20 mouse cellular contexts compared by ENCODE assay signal in genomic region chr9:43807565-43807964, GRCm38 (mm10).
DNase-seq lines count a peak whose midpoint lies in the region; ATAC-seq and TF ChIP-seq lines count a peak whose summit lies in the region.
"Had no signal": no experiment of that assay in that cellular context is flagged by ENCODE, and none has a peak within 500 bp of the region (broad histone marks: within the 10 kb centered on the region; RNA-seq: fewer than 3 reads in every experiment).

No protein-coding gene starts in this region.

- no peak for DNase-seq in kidney, adult 2 months
- no peak for DNase-seq in embryonic facial prominence, embryonic 10.5 days (ENCODE audit: low spot score)
- no peak for DNase-seq in embryonic facial prominence, embryonic 11.5 days (ENCODE audit: low spot score)
- no peak for DNase-seq in left cerebral cortex, postnatal 14 days (ENCODE audit: low spot score in 2 of 2)
- no peak for DNase-seq in lung, postnatal 10 days
- DNase-seq: adrenal gland, adult 2 months; cerebellum, adult 8-10 months; gastrocnemius, postnatal 14 days; heart, adult 2 months; heart, postnatal 4 days; lung, adult 2 months; lung, postnatal 4 days; right cerebral cortex, postnatal 4 days had no signal

- no peak overlapping the region for H3K9ac ChIP-seq in kidney, embryonic 14.5 days (ENCODE audit: low read depth, low read length)
- no peak overlapping the region for H3K9ac ChIP-seq in embryonic facial prominence, embryonic 11.5 days (replicated peaks; ENCODE audit: low read length)
- no peak overlapping the region for H3K9ac ChIP-seq in limb, embryonic 13.5 days
- H3K9ac ChIP-seq: heart, embryonic 15.5 days; intestine, embryonic 15.5 days; liver, embryonic 12.5 days; midbrain, embryonic 12.5 days had no signal

- 23% methylated on average over 6 of the region's 6 CpGs for WGBS in kidney, embryonic 14.5 days
- 43% methylated on average over 6 of the region's 6 CpGs for WGBS in kidney, adult 2 months
- 16% methylated on average over 6 of the region's 6 CpGs for WGBS in embryonic facial prominence, embryonic 10.5 days
- 17% methylated on average over 6 of the region's 6 CpGs for WGBS in embryonic facial prominence, embryonic 11.5 days
- WGBS in limb, embryonic 13.5 days, result 21% methylated on average over 6 of the region's 6 CpGs

- intact Hi-C loops in left cerebral cortex, postnatal 14 days (cut with DNase I), result no loop called here

- no peak overlapping the region for H3K27ac ChIP-seq in kidney, embryonic 14.5 days (ENCODE audit: low read depth, low read length)
- H3K27ac ChIP-seq in kidney, adult 2 months (ENCODE audit: insufficient read depth, low read depth, low read length), result no peak overlapping the region
- H3K27ac ChIP-seq in embryonic facial prominence, embryonic 10.5 days (replicated peaks), result peak overlapping the region; percentile 54; the same call in 1 of the 2 replicates
- no peak overlapping the region for H3K27ac ChIP-seq in embryonic facial prominence, embryonic 11.5 days (replicated peaks; ENCODE audit: low read depth, low read length)
- H3K27ac ChIP-seq in limb, embryonic 13.5 days, result no peak overlapping the region
- H3K27ac ChIP-seq: heart, adult 2 months; heart, embryonic 15.5 days; intestine, embryonic 15.5 days; kidney, postnatal 0 days; liver, embryonic 12.5 days had no signal

- no peaks in the 10 kb centered on the region for H3K9me3 ChIP-seq in kidney, embryonic 14.5 days (ENCODE audit: control insufficient read depth, low read length)
- no peaks in the 10 kb centered on the region for H3K9me3 ChIP-seq in embryonic facial prominence, embryonic 10.5 days
- no peaks in the 10 kb centered on the region for H3K9me3 ChIP-seq in embryonic facial prominence, embryonic 11.5 days (replicated peaks; ENCODE audit: control insufficient read depth, low read length)
- H3K9me3 ChIP-seq in limb, embryonic 13.5 days, result no peaks in the 10 kb centered on the region
- H3K9me3 ChIP-seq: heart, embryonic 15.5 days; intestine, embryonic 15.5 days; liver, embryonic 12.5 days; midbrain, embryonic 12.5 days had no signal

- ATAC-seq in kidney, embryonic 14.5 days (ENCODE audit: low FRiP score, low TSS enrichment), result peak; percentile 39; the same call in 1 of the 2 replicates
- ATAC-seq in embryonic facial prominence, embryonic 11.5 days (replicated peaks; ENCODE audit: insufficient number of reproducible peaks, low FRiP score, low TSS enrichment, low read depth), result 0 out of 2 replicates have a peak, but pooled peaks have one; percentile 12
- peak; percentile 28; the same call in 1 of the 2 replicates for ATAC-seq in limb, embryonic 13.5 days (ENCODE audit: low FRiP score, low read depth)
- ATAC-seq: intestine, embryonic 15.5 days; liver, embryonic 12.5 days had no signal

- no peak for TF ChIP-seq CTCF in kidney, adult 2 months (conservative IDR thresholded peaks at IDR 0.05; ENCODE audit: insufficient read depth, insufficient read length, low read depth, low read length)

- H3K4me3 ChIP-seq in kidney, embryonic 14.5 days (ENCODE audit: low read length), result no peak overlapping the region
- no peak overlapping the region for H3K4me3 ChIP-seq in kidney, adult 2 months (ENCODE audit: insufficient read depth, low read depth, low read length)
- no peak overlapping the region for H3K4me3 ChIP-seq in embryonic facial prominence, embryonic 10.5 days
- H3K4me3 ChIP-seq in embryonic facial prominence, embryonic 11.5 days (ENCODE audit: low read depth, low read length), result no peak overlapping the region
- no peak overlapping the region for H3K4me3 ChIP-seq in limb, embryonic 13.5 days
- H3K4me3 ChIP-seq: heart, adult 2 months; heart, embryonic 15.5 days; intestine, embryonic 15.5 days; liver, embryonic 12.5 days; midbrain, embryonic 12.5 days had no signal

- peaks cover 3% of the 10 kb centered on the region; the same call in 1 of the 2 replicates for H3K27me3 ChIP-seq in kidney, embryonic 14.5 days (ENCODE audit: control insufficient read depth, insufficient read depth, low read length)
- H3K27me3 ChIP-seq in kidney, adult 2 months (replicated peaks; ENCODE audit: control insufficient read depth, insufficient read depth, low read length), result no peaks in the 10 kb centered on the region
- peaks cover 6% of the 10 kb centered on the region; the same call in 1 of the 2 replicates for H3K27me3 ChIP-seq in embryonic facial prominence, embryonic 10.5 days (replicated peaks; ENCODE audit: low read depth, poor library complexity, severe bottlenecking)
- H3K27me3 ChIP-seq in embryonic facial prominence, embryonic 11.5 days (ENCODE audit: control insufficient read depth, insufficient read depth, low read length), result no peaks in the 10 kb centered on the region
- no peaks in the 10 kb centered on the region for H3K27me3 ChIP-seq in limb, embryonic 13.5 days
- H3K27me3 ChIP-seq: intestine, embryonic 15.5 days; liver, embryonic 12.5 days; midbrain, embryonic 12.5 days had no signal

- peaks cover 11% of the 10 kb centered on the region for H3K4me1 ChIP-seq in kidney, embryonic 14.5 days (ENCODE audit: control insufficient read depth, insufficient read depth, low read length)
- H3K4me1 ChIP-seq in kidney, adult 2 months (ENCODE audit: control insufficient read depth, insufficient read depth, low read length), result no peaks in the 10 kb centered on the region
- peaks cover 27% of the 10 kb centered on the region for H3K4me1 ChIP-seq in embryonic facial prominence, embryonic 10.5 days
- H3K4me1 ChIP-seq in embryonic facial prominence, embryonic 11.5 days (ENCODE audit: control insufficient read depth, insufficient read depth, low read length), result no peaks in the 10 kb centered on the region
- peaks cover 8% of the 10 kb centered on the region; the same call in 1 of the 2 replicates for H3K4me1 ChIP-seq in limb, embryonic 13.5 days
- H3K4me1 ChIP-seq: liver, embryonic 12.5 days had no signal

- no peak for TF ChIP-seq POLR2A in kidney, adult 2 months (IDR thresholded peaks at IDR 0.05; ENCODE audit: low read depth, low read length)

- no peaks in the 10 kb centered on the region; the same call in 1 of the 2 replicates for H3K36me3 ChIP-seq in kidney, embryonic 14.5 days (ENCODE audit: control insufficient read depth, insufficient read depth, low read length)
- no peaks in the 10 kb centered on the region for H3K36me3 ChIP-seq in kidney, adult 2 months (ENCODE audit: control insufficient read depth, insufficient read depth, low read length)
- peaks cover 30% of the 10 kb centered on the region for H3K36me3 ChIP-seq in embryonic facial prominence, embryonic 10.5 days (replicated peaks)
- H3K36me3 ChIP-seq in embryonic facial prominence, embryonic 11.5 days (replicated peaks; ENCODE audit: control insufficient read depth, insufficient read depth, low read depth, low read length), result no peaks in the 10 kb centered on the region
- H3K36me3 ChIP-seq in limb, embryonic 13.5 days, result peaks cover 6% of the 10 kb centered on the region
- H3K36me3 ChIP-seq: heart, embryonic 15.5 days; intestine, embryonic 15.5 days; liver, embryonic 12.5 days had no signal

- H3K4me2 ChIP-seq in kidney, embryonic 14.5 days (replicated peaks; ENCODE audit: low read depth, low read length), result no peak overlapping the region
- no peak overlapping the region for H3K4me2 ChIP-seq in embryonic facial prominence, embryonic 11.5 days (ENCODE audit: low read depth, low read length)
- no peak overlapping the region for H3K4me2 ChIP-seq in limb, embryonic 13.5 days (replicated peaks)
- H3K4me2 ChIP-seq: heart, embryonic 15.5 days; intestine, embryonic 15.5 days; liver, embryonic 12.5 days; midbrain, embryonic 12.5 days had no signal
